Mouse (Mus musculus) ES-E14 (cell line): ENCODE data around the gene Mgat4c. TPM values are rescaled to one million over a fixed set of nuclear protein-coding genes. Genes with fewer than 3 reads are reported as not detected.

Experiments used
- DNase-seq: peaks from one replicate; pipeline ENCODE4 v3.0.0-alpha.2; 2013; ENCODE audit warnings: low read depth, low spot score
- H3K27ac ChIP-seq: 2 replicates; pipeline ENCODE4 v1.5.1; 2012; ENCODE audit warnings: low read depth, mild to moderate bottlenecking, low read length, moderate library complexity, mixed read lengths; ENCODE audit not compliant: poor library complexity, insufficient read depth, severe bottlenecking
- H3K36me3 ChIP-seq: 2 replicates; pipeline ENCODE4 v1.6.1; 2012; ENCODE audit warnings: mild to moderate bottlenecking, low read length, moderate library complexity, mixed read lengths; ENCODE audit not compliant: control insufficient read depth, poor library complexity, insufficient read depth, severe bottlenecking
- H3K4me1 ChIP-seq, 2 experiments: fragments of 150-350 bp in 1 of 2; sonication (generic) in 1 of 2; 2 replicates each; pipeline ENCODE4 v1.6.1; 2012; ENCODE audit warnings: low read length in 2 of 2, mild to moderate bottlenecking in 1 of 2, mixed read lengths in 1 of 2; ENCODE audit not compliant: control insufficient read depth in 2 of 2, insufficient read depth in 2 of 2, poor library complexity in 1 of 2
- H3K4me3 ChIP-seq, 2 experiments: fragments of 150-350 bp in 1 of 2; sonication (generic) in 1 of 2; 2 replicates each; pipeline ENCODE4 v1.5.1; 2012; ENCODE audit warnings: low read length in 2 of 2, low read depth in 1 of 2, mild to moderate bottlenecking in 1 of 2, mixed read lengths in 1 of 2; ENCODE audit not compliant: insufficient read depth in 1 of 2, poor library complexity in 1 of 2, severe bottlenecking in 1 of 2
- H3K9ac ChIP-seq: 2 replicates; pipeline ENCODE4 v1.6.1; 2012; ENCODE audit warnings: low read depth, mild to moderate bottlenecking, low read length, mixed read lengths; ENCODE audit not compliant: poor library complexity, insufficient read depth, severe bottlenecking
- H3K9me3 ChIP-seq: fragments of 150-350 bp; sonication (generic); 2 replicates; pipeline ENCODE4 v1.6.1; 2012; ENCODE audit warnings: low read depth, mild to moderate bottlenecking, low read length; ENCODE audit not compliant: control insufficient read depth, insufficient read depth
- CHD2 ChIP-seq: IDR thresholded peaks from 2 replicates; pipeline ENCODE4 v1.6.1; 2014; ENCODE audit warnings: mild to moderate bottlenecking, low read depth, low read length, inconsistent platforms
- HCFC1 ChIP-seq: IDR thresholded peaks from 2 replicates; pipeline ENCODE4 v1.6.1; 2012; ENCODE audit warnings: low read length, inconsistent platforms, borderline replicate concordance; ENCODE audit not compliant: insufficient read depth
- MAFK ChIP-seq: IDR thresholded peaks from 2 replicates; pipeline ENCODE4 v1.6.1; 2014; ENCODE audit warnings: mild to moderate bottlenecking, low read depth, low read length, inconsistent platforms; ENCODE audit not compliant: insufficient read depth
- ZC3H11A ChIP-seq: IDR thresholded peaks from 2 replicates; pipeline ENCODE4 v1.6.1; 2012; ENCODE audit warnings: low read depth, mild to moderate bottlenecking, inconsistent platforms, low read length, borderline replicate concordance
- ZNF384 ChIP-seq: IDR thresholded peaks from 2 replicates; pipeline ENCODE4 v1.6.1; 2012; ENCODE audit warnings: low read depth, low read length, inconsistent platforms
- in situ Hi-C, 2 experiments: fragments of 600-800 bp; cut with MboI; formaldehyde crosslinking; loops; one replicate each; pipeline ENCODE4 v1.15.1; 2025; ENCODE audit warnings: low sequenced_read_pairs in 2 of 2, inconsistent platforms in 1 of 2; ENCODE audit not compliant: unreplicated experiment in 2 of 2
- total RNA-seq: library from RNA; depleted of rRNA; stranded (reverse); fragments of 300-350 nt; gene quantifications from 2 replicates; pipeline ENCODE4 v1.2.3, GENCODE M21; 2012

Mgat4c gene
- total RNA-seq, 1 experiment: 1.2 TPM

DNA sequence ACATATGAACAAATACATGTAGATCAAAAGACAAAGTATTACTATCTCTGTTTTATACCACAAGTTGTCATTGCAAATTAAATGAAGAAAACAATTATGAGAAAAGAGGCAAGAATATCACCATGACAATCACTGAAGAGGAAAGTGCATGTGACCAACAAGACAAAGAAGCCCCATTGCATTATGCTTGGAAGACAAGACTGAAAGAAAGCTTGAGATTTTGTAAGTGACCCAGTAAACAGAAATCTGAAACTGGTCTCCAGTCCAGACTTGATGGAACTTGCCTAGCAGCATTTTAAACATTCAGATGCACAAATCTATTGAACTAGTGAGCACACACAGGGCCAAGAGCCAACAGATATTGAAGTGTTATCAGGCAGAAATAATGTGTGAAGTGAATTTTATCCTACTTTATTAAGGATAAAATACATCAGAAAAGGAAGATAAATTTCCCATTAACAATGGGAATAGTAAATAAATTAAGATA lies 236.1 kb downstream of the Mgat4c start:
- H3K27ac ChIP-seq: no peak overlapping the region
- no peaks in the 10 kb centered on the region for H3K9me3 ChIP-seq
- DNase-seq: no peak
- no peak overlapping the region for H3K9ac ChIP-seq
- no peak overlapping the region for H3K4me3 ChIP-seq
- TF ChIP-seq ZNF384 (no peak), MAFK (no peak), ZC3H11A (no peak), HCFC1 (no peak), CHD2 (no peak)
- in situ Hi-C loops: no loop called here
- no peaks in the 10 kb centered on the region for H3K36me3 ChIP-seq
- no peaks in the 10 kb centered on the region for H3K4me1 ChIP-seq

DNA sequence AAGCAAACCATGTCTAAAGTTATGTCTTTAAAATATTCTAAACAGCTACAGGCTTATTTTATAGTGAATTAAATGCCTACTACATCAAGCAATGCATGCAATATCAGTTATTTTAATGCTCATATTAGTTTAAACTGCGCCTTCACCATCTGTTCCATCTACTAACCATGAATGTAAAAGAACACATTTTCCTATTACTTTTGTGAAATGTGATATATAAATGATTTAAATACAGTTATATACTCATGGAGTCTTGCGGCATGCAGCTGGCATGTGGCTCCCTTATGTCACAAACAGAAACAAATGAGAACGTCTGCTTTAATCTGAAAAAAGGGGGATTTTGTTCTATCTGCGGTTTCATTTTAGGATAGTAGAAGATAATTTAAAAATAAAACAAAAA lies 316.3 kb downstream of the Mgat4c start:
- in situ Hi-C loops: no loop called here
- H3K9ac ChIP-seq: no peak overlapping the region

GRCm38 (mm10) chr10:102042513-102042912 lies 361.2 kb downstream of the Mgat4c start:
- Histone ChIP-seq H3K4me1 (no peaks in the 10 kb centered on the region), H3K9ac (no peak overlapping the region), H3K36me3 (no peaks in the 10 kb centered on the region), H3K4me3 (no peak overlapping the region), H3K27ac (no peak overlapping the region), H3K9me3 (no peaks in the 10 kb centered on the region)
- TF ChIP-seq CHD2 (no peak), MAFK (no peak), ZNF384 (no peak), ZC3H11A (no peak), HCFC1 (no peak)
- DNase-seq: no peak
- in situ Hi-C loops: no loop called here

More for the DNA sequence above, 316.3 kb downstream of the Mgat4c start:
- no peak for DNase-seq
- H3K4me1 ChIP-seq: no peaks in the 10 kb centered on the region
- H3K27ac ChIP-seq: no peak overlapping the region
- TF ChIP-seq ZNF384 (no peak), CHD2 (no peak), HCFC1 (no peak), MAFK (no peak), ZC3H11A (no peak)
- no peaks in the 10 kb centered on the region for H3K9me3 ChIP-seq
- H3K36me3 ChIP-seq: no peaks in the 10 kb centered on the region
- H3K4me3 ChIP-seq: no peak overlapping the region

- no peak for DNase-seq
- H3K36me3 ChIP-seq: no peaks in the 10 kb centered on the region
- no peaks in the 10 kb centered on the region for H3K4me1 ChIP-seq
- TF ChIP-seq ZC3H11A (no peak), HCFC1 (no peak), CHD2 (no peak), MAFK (no peak), ZNF384 (no peak)
- H3K4me3 ChIP-seq: no peak overlapping the region
- no peak overlapping the region for H3K27ac ChIP-seq
- no peaks in the 10 kb centered on the region for H3K9me3 ChIP-seq
- in situ Hi-C loops: no loop called here
- H3K9ac ChIP-seq: no peak overlapping the region
These were observed 374.9 kb downstream of the Mgat4c start for GRCm38 (mm10) chr10:102056218-102056617.

DNA sequence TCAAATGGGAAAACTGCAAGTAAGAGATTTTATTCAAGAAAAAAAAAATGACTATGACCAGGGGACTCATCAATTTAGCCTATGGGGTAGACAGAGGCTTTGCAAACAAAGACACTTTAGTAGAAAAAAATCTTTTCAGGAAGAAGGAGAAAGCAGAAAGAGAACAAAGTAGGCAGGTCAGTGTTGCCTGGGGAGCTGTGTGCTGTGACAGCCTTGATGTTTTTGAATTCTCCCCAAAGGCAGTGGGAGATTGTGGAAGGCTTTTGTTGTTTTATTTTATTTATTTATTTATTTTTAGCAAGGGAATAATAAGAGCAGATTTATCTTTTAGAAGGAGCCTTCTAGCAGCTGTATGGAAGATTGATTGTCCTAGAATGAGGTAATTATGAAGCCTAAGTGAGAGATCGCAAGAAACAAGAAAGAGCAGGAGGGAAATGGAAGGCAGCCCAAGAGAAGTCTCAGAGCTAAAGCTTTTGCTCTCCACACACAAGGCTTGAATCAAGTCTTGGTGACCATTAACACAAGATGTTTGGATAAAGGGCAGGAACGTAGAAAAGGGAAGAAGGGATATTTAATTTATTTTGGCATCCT lies 375.8 kb downstream of the Mgat4c start:
- no peaks in the 10 kb centered on the region for H3K36me3 ChIP-seq
- H3K27ac ChIP-seq: no peak overlapping the region
- in situ Hi-C loops: no loop called here
- no peaks in the 10 kb centered on the region for H3K4me1 ChIP-seq
- no peak overlapping the region for H3K4me3 ChIP-seq
- TF ChIP-seq ZC3H11A (no peak), MAFK (no peak), ZNF384 (no peak), HCFC1 (no peak), CHD2 (no peak)
- no peak overlapping the region for H3K9ac ChIP-seq
- no peaks in the 10 kb centered on the region for H3K9me3 ChIP-seq
- no peak for DNase-seq
